Mouse (Mus musculus) myocyte (in vitro differentiated cells): ENCODE results near the gene Gng5.

Experiments used
- CEBPB ChIP-seq: IDR thresholded peaks from 2 replicates; pipeline ENCODE4 v1.6.1; 2011; ENCODE audit warnings: mild to moderate bottlenecking, moderate library complexity; ENCODE audit not compliant: poor library complexity, insufficient read depth, severe bottlenecking
- E2F4 ChIP-seq: IDR thresholded peaks from one replicate; pipeline ENCODE4 v1.6.1; 2011; ENCODE audit warnings: mild to moderate bottlenecking, control low read depth, moderate library complexity; ENCODE audit not compliant: insufficient read depth
- MAX ChIP-seq: IDR thresholded peaks from one replicate; pipeline ENCODE4 v1.6.1; 2011; ENCODE audit warnings: low read depth, mild to moderate bottlenecking, control low read depth
- MYOG ChIP-seq, 3 experiments: IDR thresholded peaks; one replicate each; pipeline ENCODE4 v1.6.1; 2011; ENCODE audit warnings: control low read depth in 2 of 3, low read depth in 2 of 3, mild to moderate bottlenecking in 2 of 3; ENCODE audit not compliant: insufficient read length in 2 of 3, control insufficient read depth in 1 of 3, insufficient read depth in 1 of 3
- POLR2A ChIP-seq: IDR thresholded peaks from one replicate; pipeline ENCODE4 v1.6.1; 2011; ENCODE audit warnings: low read depth, mild to moderate bottlenecking, control low read depth, moderate library complexity; ENCODE audit not compliant: insufficient read length
- POLR2AphosphoS2 ChIP-seq: IDR thresholded peaks from one replicate; pipeline ENCODE4 v1.6.1; 2011; ENCODE audit warnings: low read depth, control low read depth; ENCODE audit not compliant: insufficient read length
- REST ChIP-seq: IDR thresholded peaks from one replicate; pipeline ENCODE4 v1.6.1; 2011; ENCODE audit warnings: mild to moderate bottlenecking, control low read depth, moderate library complexity; ENCODE audit not compliant: insufficient read depth, insufficient read length
- TCF12 ChIP-seq: IDR thresholded peaks from one replicate; pipeline ENCODE4 v1.6.1; 2011; ENCODE audit warnings: mild to moderate bottlenecking, control low read depth; ENCODE audit not compliant: poor library complexity, insufficient read depth, severe bottlenecking
- USF1 ChIP-seq: IDR thresholded peaks from one replicate; pipeline ENCODE4 v1.6.1; 2011; ENCODE audit warnings: low read depth, mild to moderate bottlenecking, control low read depth, moderate library complexity

DNA sequence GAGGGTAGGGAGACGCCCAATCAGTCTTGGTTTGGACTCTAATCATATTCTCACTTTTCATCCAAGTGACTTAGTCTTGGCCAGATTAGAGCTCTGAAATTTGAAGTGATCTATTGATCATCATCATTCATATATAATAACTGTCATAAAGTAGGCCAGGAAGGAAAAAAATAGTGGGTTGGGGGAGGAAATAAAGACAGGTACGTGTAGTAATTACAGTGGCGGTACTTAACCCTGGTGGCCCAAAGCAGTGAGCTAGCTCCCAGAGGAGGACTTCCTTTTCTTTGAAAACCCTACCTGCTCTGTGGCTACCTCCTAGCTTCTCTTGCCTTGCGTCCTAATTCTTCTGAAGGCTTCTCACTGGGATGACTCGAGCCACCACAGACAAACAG, 1.2 kb downstream of the Gng5 start:
- TF ChIP-seq POLR2A = no peak
- TF ChIP-seq MAX = no peak
- no peak for TF ChIP-seq E2F4
- no peak for TF ChIP-seq POLR2AphosphoS2
- no peak for TF ChIP-seq REST
- TF ChIP-seq MYOG (IDR thresholded peaks at IDR 0.05; ENCODE audit: control insufficient read depth in 1 of 3, insufficient read depth in 1 of 3, insufficient read length in 2 of 3, low read depth in 2 of 3) = no peak
- TF ChIP-seq USF1 = no peak
- TF ChIP-seq TCF12 = no peak
- no peak for TF ChIP-seq CEBPB
